Mouse (Mus musculus) neural tube, embryonic 11.5 days (tissue): Measurements from ENCODE around the gene Grasp. TPM values are rescaled to one million over a fixed set of nuclear protein-coding genes. Genes with fewer than 3 reads are reported as not detected.

Source experiments
- ATAC-seq: fragments of 200-750 bp; cut with Nextera tagmentation; 2 replicates; pipeline ENCODE4 v1.8.0; 2017; ENCODE audit warnings: moderate number of reproducible peaks, mild to moderate bottlenecking, moderate TSS enrichment, moderate library complexity; ENCODE audit not compliant: insufficient read depth, low FRiP score, low TSS enrichment
- DNase-seq: peaks from one replicate; pipeline ENCODE4 v3.0.0-alpha.2; 2015; ENCODE audit warnings: low spot score
- H3K27ac ChIP-seq: fragments of 300-500 bp; sonication (generic); 2 replicates; pipeline ENCODE4 v1.5.1; 2014; ENCODE audit warnings: low read depth, mild to moderate bottlenecking, low read length
- H3K27me3 ChIP-seq: fragments of 300-500 bp; sonication (generic); 2 replicates; pipeline ENCODE4 v1.6.1; 2014; ENCODE audit warnings: mild to moderate bottlenecking, low read length, mixed read lengths; ENCODE audit not compliant: control insufficient read depth, insufficient read depth
- H3K36me3 ChIP-seq: fragments of 300-500 bp; sonication (generic); 2 replicates; pipeline ENCODE4 v1.6.1; 2014; ENCODE audit warnings: mild to moderate bottlenecking, low read length, moderate library complexity, mixed read lengths; ENCODE audit not compliant: control insufficient read depth, insufficient read depth
- H3K4me1 ChIP-seq: fragments of 300-500 bp; sonication (generic); 2 replicates; pipeline ENCODE4 v1.6.1; 2014; ENCODE audit warnings: low read length, mixed read lengths; ENCODE audit not compliant: control insufficient read depth, insufficient read depth
- H3K4me2 ChIP-seq: fragments of 300-500 bp; sonication (generic); 2 replicates; pipeline ENCODE4 v1.6.1; 2014; ENCODE audit warnings: low read depth, mild to moderate bottlenecking, moderate library complexity
- H3K4me3 ChIP-seq: fragments of 300-500 bp; sonication (generic); 2 replicates; pipeline ENCODE4 v1.5.1; 2014; ENCODE audit warnings: low read depth, low read length
- H3K9ac ChIP-seq: fragments of 300-500 bp; sonication (generic); 2 replicates; pipeline ENCODE4 v1.6.1; 2014; ENCODE audit warnings: mild to moderate bottlenecking, low read length
- H3K9me3 ChIP-seq: fragments of 300-500 bp; sonication (generic); 2 replicates; pipeline ENCODE4 v1.6.1; 2016; ENCODE audit warnings: low read length; ENCODE audit not compliant: control insufficient read depth
- WGBS: fragments of 180-500 bp; shearing (Covaris S2); extraction: QIAGEN DNeasy Blood & Tissue Kit; methylation state at CpG from one replicate; pipeline ENCODE4 v1.1.7; 2014; 5-methylcytosine and 5-hydroxymethylcytosine counted together
- polyA plus RNA-seq: library from polyadenylated mRNA; unstranded; fragments of >200 nt; fragmentation: Nextera tagmentation; extraction: Ambion mirVana; gene quantifications from 2 replicates; pipeline ENCODE4 v1.2.1, GENCODE M21; 2014

The Grasp gene
- polyA plus RNA-seq, 1 experiment from 2014 or later, result 6.6 TPM

- H3K27me3 ChIP-seq, result no peaks in the 10 kb centered on the region
- H3K4me1 ChIP-seq, result no peaks in the 10 kb centered on the region
- 27% methylated on average over 3 of the region's 3 CpGs for WGBS
- H3K27ac ChIP-seq, result no peak overlapping the region
- no peak overlapping the region for H3K4me2 ChIP-seq
- DNase-seq (peak; percentile 68), ATAC-seq (no peak)
- no peaks in the 10 kb centered on the region for H3K9me3 ChIP-seq
- H3K36me3 ChIP-seq, result peaks cover 36% of the 10 kb centered on the region
- H3K4me3 ChIP-seq, result no peak overlapping the region
- H3K9ac ChIP-seq, result no peak overlapping the region
Measured at GRCm38 (mm10) chr15:101198218-101198617, 25.8 kb upstream of the Grasp start.

- no peak overlapping the region for H3K4me3 ChIP-seq
- DNase-seq, result no peak
- no peak overlapping the region for H3K9ac ChIP-seq
- H3K36me3 ChIP-seq, result peaks cover 34% of the 10 kb centered on the region
- H3K27ac ChIP-seq, result no peak overlapping the region
- H3K27me3 ChIP-seq, result no peaks in the 10 kb centered on the region
- no peaks in the 10 kb centered on the region for H3K9me3 ChIP-seq
- 88% methylated on average over 14 of the region's 14 CpGs for WGBS
- no peak overlapping the region for H3K4me2 ChIP-seq
- no peaks in the 10 kb centered on the region for H3K4me1 ChIP-seq
- no peak for ATAC-seq
Measured at GRCm38 (mm10) chr15:101198850-101199249, 25.1 kb upstream of the Grasp start.

- peaks cover 32% of the 10 kb centered on the region for H3K36me3 ChIP-seq
- no peak overlapping the region for H3K4me3 ChIP-seq
- ATAC-seq (no peak), DNase-seq (no peak)
- H3K4me1 ChIP-seq, result no peaks in the 10 kb centered on the region
- no peak overlapping the region for H3K27ac ChIP-seq
- no peaks in the 10 kb centered on the region for H3K9me3 ChIP-seq
- no peaks in the 10 kb centered on the region for H3K27me3 ChIP-seq
- H3K9ac ChIP-seq, result no peak overlapping the region
- 96% methylated on average over 9 of the region's 9 CpGs for WGBS
- no peak overlapping the region for H3K4me2 ChIP-seq
Measured at GRCm38 (mm10) chr15:101200777-101201295, 23.2 kb upstream of the Grasp start.

- ATAC-seq, result no peak
- Histone ChIP-seq H3K4me2 (no peak overlapping the region), H3K4me1 (no peaks in the 10 kb centered on the region), H3K9ac (no peak overlapping the region), H3K4me3 (no peak overlapping the region), H3K36me3 (peaks cover 29% of the 10 kb centered on the region), H3K27ac (no peak overlapping the region), H3K27me3 (no peaks in the 10 kb centered on the region), H3K9me3 (no peaks in the 10 kb centered on the region)
- 92% methylated on average over 3 of the region's 3 CpGs for WGBS
- no peak for DNase-seq
Measured at GRCm38 (mm10) chr15:101201414-101201813, 22.6 kb upstream of the Grasp start.

GRCm38 (mm10) chr15:101203673-101204072 is 20.3 kb upstream of the Grasp start:
- H3K27me3 ChIP-seq, result no peaks in the 10 kb centered on the region
- H3K27ac ChIP-seq, result no peak overlapping the region
- H3K36me3 ChIP-seq, result peaks cover 32% of the 10 kb centered on the region
- ATAC-seq, result no peak
- 85% methylated on average over 4 of the region's 4 CpGs for WGBS
- H3K4me2 ChIP-seq, result no peak overlapping the region
- no peaks in the 10 kb centered on the region for H3K9me3 ChIP-seq
- no peak overlapping the region for H3K9ac ChIP-seq
- no peak overlapping the region for H3K4me3 ChIP-seq
- DNase-seq, result no peak
- no peaks in the 10 kb centered on the region for H3K4me1 ChIP-seq

- DNase-seq (no peak), ATAC-seq (no peak)
- Histone ChIP-seq H3K9me3 (no peaks in the 10 kb centered on the region), H3K4me2 (no peak overlapping the region), H3K27ac (no peak overlapping the region), H3K4me3 (no peak overlapping the region), H3K9ac (no peak overlapping the region), H3K4me1 (no peaks in the 10 kb centered on the region), H3K27me3 (no peaks in the 10 kb centered on the region), H3K36me3 (peaks cover 36% of the 10 kb centered on the region)
- WGBS, result 90% methylated on average over 7 of the region's 7 CpGs
Measured at GRCm38 (mm10) chr15:101204781-101205180, 19.2 kb upstream of the Grasp start.

GRCm38 (mm10) chr15:101210228-101210627 is 13.8 kb upstream of the Grasp start:
- Histone ChIP-seq H3K4me3 (no peak overlapping the region), H3K9me3 (no peaks in the 10 kb centered on the region), H3K4me2 (no peak overlapping the region), H3K36me3 (peaks cover 15% of the 10 kb centered on the region), H3K27ac (no peak overlapping the region), H3K9ac (no peak overlapping the region), H3K4me1 (no peaks in the 10 kb centered on the region), H3K27me3 (no peaks in the 10 kb centered on the region)
- no peak for ATAC-seq
- DNase-seq, result peak; percentile 70
- 67% methylated on average over 6 of the region's 6 CpGs for WGBS

- DNase-seq, result no peak
- peaks cover 15% of the 10 kb centered on the region for H3K36me3 ChIP-seq
- no peak overlapping the region for H3K27ac ChIP-seq
- no peaks in the 10 kb centered on the region for H3K4me1 ChIP-seq
- no peak overlapping the region for H3K9ac ChIP-seq
- 96% methylated on average over 14 of the region's 14 CpGs for WGBS
- no peak overlapping the region for H3K4me3 ChIP-seq
- no peak overlapping the region for H3K4me2 ChIP-seq
- no peaks in the 10 kb centered on the region for H3K27me3 ChIP-seq
- H3K9me3 ChIP-seq, result no peaks in the 10 kb centered on the region
- ATAC-seq, result no peak
Measured at GRCm38 (mm10) chr15:101210998-101211613, 12.9 kb upstream of the Grasp start.

GRCm38 (mm10) chr15:101212435-101212834 is 11.6 kb upstream of the Grasp start:
- no peaks in the 10 kb centered on the region for H3K27me3 ChIP-seq
- no peak overlapping the region for H3K4me2 ChIP-seq
- no peak for ATAC-seq
- no peaks in the 10 kb centered on the region for H3K4me1 ChIP-seq
- WGBS, result 89% methylated on average over 14 of the region's 14 CpGs
- DNase-seq, result no peak
- H3K27ac ChIP-seq, result no peak overlapping the region
- H3K9ac ChIP-seq, result no peak overlapping the region
- H3K4me3 ChIP-seq, result no peak overlapping the region
- H3K9me3 ChIP-seq, result no peaks in the 10 kb centered on the region
- H3K36me3 ChIP-seq, result peaks cover 15% of the 10 kb centered on the region
